Mouse (Mus musculus) MEL (cell line): ENCODE measurements around the gene Josd2.

Source experiments
- CTCF ChIP-seq, 3 experiments: IDR thresholded peaks in 2 of 3; conservative IDR thresholded peaks in 1 of 3; 2 replicates each; pipeline ENCODE4 v1.5.1; 2011 to 2012; ENCODE audit warnings: low read length in 3 of 3, low read depth in 2 of 3, mild to moderate bottlenecking in 2 of 3, improper control_type of control experiment in 1 of 3, inconsistent platforms in 1 of 3, mixed read lengths in 1 of 3, moderate library complexity in 1 of 3; ENCODE audit not compliant: control insufficient read depth in 1 of 3, insufficient read depth in 1 of 3, poor library complexity in 1 of 3, severe bottlenecking in 1 of 3
- ETS1 ChIP-seq: IDR thresholded peaks from 2 replicates; pipeline ENCODE4 v1.6.1; 2012; ENCODE audit warnings: low read depth, mild to moderate bottlenecking, inconsistent platforms, low read length, improper control_type of control experiment, moderate library complexity
- GATA1 ChIP-seq: IDR thresholded peaks from 2 replicates; pipeline ENCODE4 v1.6.1; 2011; ENCODE audit warnings: low read depth, low read length, improper control_type of control experiment
- JUND ChIP-seq: IDR thresholded peaks from 2 replicates; pipeline ENCODE4 v1.6.1; 2011; ENCODE audit warnings: low read depth, mild to moderate bottlenecking, improper control_type of control experiment, low read length

GRCm38 (mm10) chr7:44469677-44470675, 2.2 kb downstream of the Josd2 start:
- TF ChIP-seq GATA1, result no peak
- TF ChIP-seq ETS1, result no peak
- TF ChIP-seq JUND, result no peak
- no peak for TF ChIP-seq CTCF (IDR thresholded peaks at IDR 0.05 in 2 of 3, conservative IDR thresholded peaks at IDR 0.05 in 1 of 3; ENCODE audit: control insufficient read depth in 1 of 3, insufficient read depth in 1 of 3, low read depth in 2 of 3, low read length in 3 of 3, poor library complexity in 1 of 3, severe bottlenecking in 1 of 3)
